Mouse (Mus musculus): ENCODE data around the gene Csmd2.

- TF ChIP-seq CTCF (IDR thresholded peaks at IDR 0.05) (peak; percentile 45), EP300 (IDR thresholded peaks at IDR 0.05) (0 out of 2 replicates have a peak, but pooled peaks have one; percentile 20)
Measured at GRCm38 (mm10) chr4:128450974-128451373, 463.3 kb downstream of the Csmd2 start.
